In genomic region chr6:50684646-50685415, GRCm38 (mm10) we compare ENCODE assay signal across 14 mouse cellular contexts. TPM values are rescaled to one million over a fixed set of nuclear protein-coding genes. Genes with fewer than 3 reads are reported as not detected.
DNase-seq lines count a peak whose midpoint lies in the region; ATAC-seq and TF ChIP-seq lines count a peak whose summit lies in the region.
"Had no signal": no experiment of that assay in that cellular context is flagged by ENCODE, and none has a peak within 500 bp of the region (broad histone marks: within the 10 kb centered on the region; RNA-seq: fewer than 3 reads in every experiment).

No protein-coding gene starts in this region.

- no peak overlapping the region for H3K9ac ChIP-seq in heart, embryonic 11.5 days (ENCODE audit: low read depth, low read length)
- no peak overlapping the region for H3K9ac ChIP-seq in lung, embryonic 16.5 days (ENCODE audit: low read length)
- H3K9ac ChIP-seq in stomach, postnatal 0 days (ENCODE audit: low read length) = no peak overlapping the region

- TF ChIP-seq CTCF in lung, adult 2 months (IDR thresholded peaks at IDR 0.05; ENCODE audit: insufficient read depth, low read length) = no peak
- TF ChIP-seq CTCF in embryonic fibroblast, embryonic 13.5 days (IDR thresholded peaks at IDR 0.05; ENCODE audit: borderline replicate concordance, insufficient read depth, low read length) = no peak
- no peak for TF ChIP-seq CTCF in stomach, postnatal 0 days (IDR thresholded peaks at IDR 0.05; ENCODE audit: low read depth)

- peak; percentile 31 for DNase-seq in heart, adult 8-10 months (ENCODE audit: low spot score)
- DNase-seq in lung, adult 2 months = no peak
- DNase-seq in stomach, postnatal 0 days (ENCODE audit: low spot score) = peak; percentile 51
- DNase-seq in gastrocnemius, postnatal 4 days (ENCODE audit: low spot score in 2 of 2) = no peak
- DNase-seq in midbrain, embryonic 10.5 days (ENCODE audit: low spot score) = no peak
- DNase-seq: cerebellum, adult 9-11 months; gastrocnemius, postnatal 10 days had no signal

- WGBS in heart, embryonic 11.5 days (ENCODE audit: insufficient replicate concordance) = 52% methylated on average over 7 of the region's 7 CpGs
- 26% methylated on average over 7 of the region's 7 CpGs for WGBS in lung, embryonic 16.5 days
- WGBS in lung, adult 2 months = 25% methylated on average over 7 of the region's 7 CpGs
- 32% methylated on average over 7 of the region's 7 CpGs for WGBS in stomach, postnatal 0 days
- 76% methylated on average over 7 of the region's 7 CpGs for WGBS in midbrain, embryonic 10.5 days

- H3K4me3 ChIP-seq in heart, embryonic 11.5 days (ENCODE audit: low read depth, low read length) = no peak overlapping the region
- H3K4me3 ChIP-seq in lung, embryonic 16.5 days (ENCODE audit: low read length) = no peak overlapping the region
- H3K4me3 ChIP-seq in lung, adult 2 months (replicated peaks; ENCODE audit: extremely low read depth, low read depth, low read length) = no peak overlapping the region
- H3K4me3 ChIP-seq in embryonic fibroblast, embryonic 13.5 days (ENCODE audit: insufficient read depth, low read length) = no peak overlapping the region
- no peak overlapping the region for H3K4me3 ChIP-seq in stomach, postnatal 0 days (ENCODE audit: low read depth, low read length)
- no peak overlapping the region for H3K4me3 ChIP-seq in midbrain, embryonic 10.5 days

- no peaks in the 10 kb centered on the region for H3K27me3 ChIP-seq in heart, embryonic 11.5 days (ENCODE audit: control insufficient read depth, insufficient read depth, low read length)
- no peaks in the 10 kb centered on the region for H3K27me3 ChIP-seq in lung, embryonic 16.5 days (ENCODE audit: control insufficient read depth, insufficient read depth, low read depth, low read length)
- no peaks in the 10 kb centered on the region for H3K27me3 ChIP-seq in stomach, postnatal 0 days (ENCODE audit: control insufficient read depth, insufficient read depth, low read length)
- H3K27me3 ChIP-seq in midbrain, embryonic 10.5 days (ENCODE audit: low read depth, poor library complexity, severe bottlenecking) = peaks cover 23% of the 10 kb centered on the region; the same call in 1 of the 2 replicates

- no peak for ATAC-seq in heart, embryonic 11.5 days (replicated peaks; ENCODE audit: insufficient number of reproducible peaks, low FRiP score, low TSS enrichment)
- ATAC-seq in lung, embryonic 16.5 days (ENCODE audit: low read depth) = 0 out of 2 replicates have a peak, but pooled peaks have one; percentile 28
- ATAC-seq in stomach, postnatal 0 days (ENCODE audit: low FRiP score, low TSS enrichment) = peak; percentile 93
- ATAC-seq: midbrain, embryonic 16.5 days had no signal

- no peak for TF ChIP-seq POLR2A in lung, adult 2 months (IDR thresholded peaks at IDR 0.05; ENCODE audit: borderline replicate concordance, extremely low read depth, low read depth, low read length)
- TF ChIP-seq POLR2A in embryonic fibroblast, embryonic 13.5 days (IDR thresholded peaks at IDR 0.05; ENCODE audit: low read depth, low read length) = no peak

- no peaks in the 10 kb centered on the region for H3K9me3 ChIP-seq in heart, embryonic 11.5 days (replicated peaks; ENCODE audit: control insufficient read depth, low read length)
- no peaks in the 10 kb centered on the region for H3K9me3 ChIP-seq in lung, embryonic 16.5 days (ENCODE audit: control insufficient read depth, low read length)
- no peaks in the 10 kb centered on the region for H3K9me3 ChIP-seq in stomach, postnatal 0 days (ENCODE audit: control insufficient read depth, low read length)
- H3K9me3 ChIP-seq in midbrain, embryonic 10.5 days (replicated peaks) = no peaks in the 10 kb centered on the region

- H3K4me2 ChIP-seq in heart, embryonic 11.5 days = no peak overlapping the region
- no peak overlapping the region for H3K4me2 ChIP-seq in lung, embryonic 16.5 days (ENCODE audit: low read depth, low read length)
- no peak overlapping the region for H3K4me2 ChIP-seq in stomach, postnatal 0 days (replicated peaks; ENCODE audit: low read depth)

- H3K27ac ChIP-seq in heart, embryonic 11.5 days (ENCODE audit: low read depth, low read length) = no peak overlapping the region
- no peak overlapping the region for H3K27ac ChIP-seq in lung, embryonic 16.5 days (ENCODE audit: low read length)
- H3K27ac ChIP-seq in embryonic fibroblast, embryonic 13.5 days (ENCODE audit: insufficient read depth, low read length) = peak overlapping the region; percentile 96
- no peak overlapping the region for H3K27ac ChIP-seq in stomach, postnatal 0 days (replicated peaks)
- H3K27ac ChIP-seq in midbrain, embryonic 10.5 days (replicated peaks) = no peak overlapping the region

- H3K36me3 ChIP-seq in heart, embryonic 11.5 days (ENCODE audit: control insufficient read depth, insufficient read depth, low read length) = no peaks in the 10 kb centered on the region
- H3K36me3 ChIP-seq in lung, embryonic 16.5 days (ENCODE audit: control insufficient read depth, insufficient read depth, low read length) = no peaks in the 10 kb centered on the region
- H3K36me3 ChIP-seq in stomach, postnatal 0 days (ENCODE audit: control insufficient read depth, insufficient read depth, low read length) = no peaks in the 10 kb centered on the region
- H3K36me3 ChIP-seq in midbrain, embryonic 10.5 days = no peaks in the 10 kb centered on the region

- peaks cover 9% of the 10 kb centered on the region; the same call in 1 of the 2 replicates for H3K4me1 ChIP-seq in heart, embryonic 11.5 days (ENCODE audit: control insufficient read depth, insufficient read depth, low read length)
- H3K4me1 ChIP-seq in lung, embryonic 16.5 days (replicated peaks; ENCODE audit: control insufficient read depth, insufficient read depth, low read length) = 0 out of 2 replicates have a peak, but pooled peaks cover 2% of the 10 kb centered on the region
- H3K4me1 ChIP-seq in lung, adult 2 months (ENCODE audit: control insufficient read depth, insufficient read depth, low read length) = peaks cover 7% of the 10 kb centered on the region
- H3K4me1 ChIP-seq in embryonic fibroblast, embryonic 13.5 days (ENCODE audit: control insufficient read depth, insufficient read depth, low read length) = peaks cover 20% of the 10 kb centered on the region
- H3K4me1 ChIP-seq in stomach, postnatal 0 days (replicated peaks; ENCODE audit: control insufficient read depth, insufficient read depth) = 0 out of 2 replicates have a peak, but pooled peaks cover 6% of the 10 kb centered on the region
- peaks cover 13% of the 10 kb centered on the region for H3K4me1 ChIP-seq in midbrain, embryonic 10.5 days

- peak; percentile 29 for TF ChIP-seq EP300 in stomach, postnatal 0 days (optimal IDR thresholded peaks at IDR 0.05)

RNA-seq across cellular contexts. Expression of gene Npvf, which starts 30.6 kb away (rescaled TPM):
- not detected for total RNA-seq in heart, adult 8-10 months (2022)
- 0.20 TPM in 1 of 2 replicates, not detected in the other for polyA plus RNA-seq in heart, embryonic 11.5 days (2014; fragmentation: Nextera tagmentation; extraction: Ambion mirVana)
- polyA plus RNA-seq in lung, embryonic 16.5 days (2015; fragmentation: Nextera tagmentation; extraction: Ambion mirVana) = not detected in 2 replicates
- polyA plus RNA-seq in lung, adult 2 months (2012; rRNA removed) = not detected in 2 replicates
- not detected in 2 replicates for polyA plus RNA-seq in embryonic fibroblast, embryonic 13.5 days (2011; ENCODE audit: insufficient read length, low read depth, missing spikeins)
- polyA plus RNA-seq in stomach, postnatal 0 days (2015; fragmentation: Nextera tagmentation; extraction: Ambion mirVana) = not detected in 2 replicates
- not detected for total RNA-seq in gastrocnemius, postnatal 4 days (2021)
- not detected in 2 replicates for polyA plus RNA-seq in midbrain, embryonic 10.5 days (2016; fragmentation: Nextera tagmentation; extraction: Ambion mirVana)
- total RNA-seq: ES-E14; gastrocnemius, postnatal 10 days; left cerebral cortex, postnatal 25 days had no signal
- polyA plus RNA-seq: spleen, adult 2 months had no signal

Comparison
In these comparisons a context has a peak if more than half of its experiments do, and no peak if none do; other contexts are left out.
1. DNase-seq: peak in heart, adult 8-10 months (single experiment) and stomach, postnatal 0 days (single experiment); none in lung, adult 2 months (single experiment), gastrocnemius, postnatal 4 days (0 of 2) and midbrain, embryonic 10.5 days (single experiment).